Mouse (Mus musculus): ENCODE data around the gene Clcn1. TPM values are rescaled to one million over a fixed set of nuclear protein-coding genes. Genes with fewer than 3 reads are reported as not detected.

The Clcn1 gene
- total and polyA plus RNA-seq, 2 experiments from 2014 or later: 1.2 to 1.3 TPM

DNA sequence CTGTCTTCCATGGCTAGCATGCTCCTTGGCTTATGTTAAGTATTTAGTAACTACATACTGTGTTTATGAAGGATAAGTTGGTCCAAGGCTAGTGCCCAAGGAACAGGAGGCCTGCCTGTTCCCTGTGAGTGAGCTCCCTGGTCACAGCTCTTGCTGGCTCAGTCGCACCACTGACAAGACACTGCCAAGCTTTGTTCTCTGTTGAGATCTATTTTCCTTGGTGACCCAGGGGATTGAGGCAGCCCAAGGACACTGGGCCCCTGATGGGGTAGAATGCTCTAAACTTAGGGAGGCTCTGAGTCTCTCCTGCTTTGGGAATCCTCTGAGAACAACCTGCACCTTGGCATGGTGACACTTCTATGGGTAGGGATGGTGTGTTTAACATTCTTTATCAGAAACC, 75.6 kb downstream of the Clcn1 start:
- TF ChIP-seq CTCF (IDR thresholded peaks at IDR 0.05): no peak
- no peak for ATAC-seq (ENCODE audit: low FRiP score)
- no peak overlapping the region for H3K4me3 ChIP-seq (ENCODE audit: low read depth, low read length)

DNA sequence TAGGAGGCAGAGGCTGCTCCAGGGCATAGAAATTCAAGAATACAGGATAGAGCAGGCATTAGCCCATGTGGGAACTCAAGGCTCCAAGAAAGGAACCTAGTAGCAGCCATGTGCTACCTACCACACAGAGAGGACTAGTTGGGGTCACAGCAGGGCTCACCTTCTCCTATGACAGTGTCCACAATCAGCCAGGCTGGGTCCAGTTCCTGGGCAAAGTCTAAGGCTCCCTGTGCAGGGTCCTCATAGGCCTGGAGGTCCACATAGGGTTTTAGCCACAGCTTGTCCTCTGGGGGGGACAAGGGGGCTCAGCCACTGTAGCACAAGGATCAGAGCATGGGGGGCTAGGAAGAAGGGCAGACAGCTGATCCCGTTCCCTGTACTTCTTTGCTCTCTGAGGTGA, 76.0 kb downstream of the Clcn1 start:
- Histone ChIP-seq H3K27me3 (ENCODE audit: insufficient read depth, low read length) (no peaks in the 10 kb centered on the region), H3K9me3 (ENCODE audit: low read length) (no peaks in the 10 kb centered on the region), H3K36me3 (ENCODE audit: insufficient read depth, low read length) (peaks cover 19% of the 10 kb centered on the region), H3K4me3 (ENCODE audit: low read depth, low read length) (no peak overlapping the region), H3K9ac (replicated peaks; ENCODE audit: low read length, poor library complexity, severe bottlenecking) (no peak overlapping the region), H3K27ac (ENCODE audit: low read depth, low read length) (no peak overlapping the region), H3K4me2 (ENCODE audit: low read depth, low read length, poor library complexity, severe bottlenecking) (no peak overlapping the region), H3K4me1 (ENCODE audit: insufficient read depth, low read length) (0 out of 2 replicates have a peak, but pooled peaks cover 2% of the 10 kb centered on the region)
- WGBS: 44% methylated on average over 1 of the region's 1 CpGs
- no peak for DNase-seq (ENCODE audit: low spot score)
- no peak for TF ChIP-seq CTCF (IDR thresholded peaks at IDR 0.05)
- no peak for ATAC-seq (ENCODE audit: low FRiP score)

More for the DNA sequence above, 75.6 kb downstream of the Clcn1 start:
- Histone ChIP-seq H3K9ac (replicated peaks; ENCODE audit: low read length, poor library complexity, severe bottlenecking) (no peak overlapping the region), H3K9me3 (ENCODE audit: low read length) (no peaks in the 10 kb centered on the region), H3K36me3 (ENCODE audit: insufficient read depth, low read length) (peaks cover 23% of the 10 kb centered on the region), H3K4me2 (ENCODE audit: low read depth, low read length, poor library complexity, severe bottlenecking) (no peak overlapping the region), H3K4me1 (ENCODE audit: insufficient read depth, low read length) (0 out of 2 replicates have a peak, but pooled peaks cover 2% of the 10 kb centered on the region), H3K27me3 (ENCODE audit: insufficient read depth, low read length) (no peaks in the 10 kb centered on the region), H3K27ac (ENCODE audit: low read depth, low read length) (no peak overlapping the region)
- 59% methylated on average over 1 of the region's 1 CpGs for WGBS
- no peak for DNase-seq (ENCODE audit: low spot score)

DNA sequence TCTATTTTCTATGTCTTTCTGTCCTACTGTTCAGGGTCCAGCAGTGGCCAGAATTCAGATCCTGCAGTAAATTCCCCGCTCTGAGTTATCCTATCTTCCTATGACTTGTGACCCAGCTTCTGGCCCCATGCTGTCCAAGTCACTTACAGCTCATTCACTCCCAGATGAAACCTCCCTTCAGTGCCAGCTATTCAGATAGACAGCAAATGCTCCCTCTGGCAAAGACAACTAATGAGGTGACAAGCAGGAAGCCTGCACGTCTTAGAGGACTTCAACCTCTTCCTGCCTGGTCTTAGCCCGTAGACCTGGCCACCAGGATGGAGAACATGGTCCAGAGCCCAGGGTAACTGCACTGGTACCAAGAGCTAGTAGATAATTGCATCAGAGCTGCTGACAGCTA, 76.5 kb downstream of the Clcn1 start:
- TF ChIP-seq CTCF (IDR thresholded peaks at IDR 0.05): no peak
- no peak; the same call in 1 of the 2 replicates for ATAC-seq (ENCODE audit: low FRiP score)
- WGBS: 55% methylated on average over 3 of the region's 3 CpGs

DNA sequence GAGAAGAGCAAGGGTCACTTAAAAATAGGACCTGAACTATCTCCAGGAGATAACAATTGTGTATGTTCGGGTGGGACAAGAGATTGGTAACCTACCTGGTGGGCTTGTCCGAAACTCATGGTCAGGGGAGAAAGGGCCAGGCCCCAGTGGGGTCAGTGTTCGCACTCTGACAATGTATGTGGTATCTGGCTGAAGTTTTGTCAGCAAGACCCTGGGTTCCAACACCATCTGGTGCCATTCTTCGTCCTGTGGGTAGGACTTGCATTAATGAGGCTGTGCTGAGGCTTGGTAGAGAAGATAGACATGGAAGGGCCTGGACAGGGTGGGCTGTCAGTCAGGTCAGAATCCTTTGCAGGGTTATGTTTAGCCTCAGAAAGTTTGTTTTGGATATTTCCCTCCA, 77.6 kb downstream of the Clcn1 start:
- H3K4me1 ChIP-seq (ENCODE audit: insufficient read depth, low read length): 0 out of 2 replicates have a peak, but pooled peaks cover 2% of the 10 kb centered on the region
- 87% methylated on average over 4 of the region's 4 CpGs for WGBS
- H3K4me2 ChIP-seq (ENCODE audit: low read depth, low read length, poor library complexity, severe bottlenecking): no peak overlapping the region
- H3K4me3 ChIP-seq (ENCODE audit: low read depth, low read length): no peak overlapping the region
- no peak for TF ChIP-seq CTCF (IDR thresholded peaks at IDR 0.05)
- no peaks in the 10 kb centered on the region for H3K27me3 ChIP-seq (ENCODE audit: insufficient read depth, low read length)
- H3K9me3 ChIP-seq (ENCODE audit: low read length): no peaks in the 10 kb centered on the region
- peaks cover 8% of the 10 kb centered on the region for H3K36me3 ChIP-seq (ENCODE audit: insufficient read depth, low read length)
- ATAC-seq (ENCODE audit: low FRiP score): no peak
- DNase-seq (ENCODE audit: low spot score): no peak
- H3K27ac ChIP-seq (ENCODE audit: low read depth, low read length): no peak overlapping the region
- H3K9ac ChIP-seq (replicated peaks; ENCODE audit: low read length, poor library complexity, severe bottlenecking): no peak overlapping the region

More for the DNA sequence above, 76.5 kb downstream of the Clcn1 start:
- Histone ChIP-seq H3K4me2 (ENCODE audit: low read depth, low read length, poor library complexity, severe bottlenecking) (no peak overlapping the region), H3K4me3 (ENCODE audit: low read depth, low read length) (no peak overlapping the region), H3K9me3 (ENCODE audit: low read length) (no peaks in the 10 kb centered on the region), H3K9ac (replicated peaks; ENCODE audit: low read length, poor library complexity, severe bottlenecking) (no peak overlapping the region), H3K4me1 (ENCODE audit: insufficient read depth, low read length) (0 out of 2 replicates have a peak, but pooled peaks cover 2% of the 10 kb centered on the region), H3K27me3 (ENCODE audit: insufficient read depth, low read length) (no peaks in the 10 kb centered on the region), H3K27ac (ENCODE audit: low read depth, low read length) (no peak overlapping the region), H3K36me3 (ENCODE audit: insufficient read depth, low read length) (peaks cover 14% of the 10 kb centered on the region)
- DNase-seq (ENCODE audit: low spot score): no peak

DNA sequence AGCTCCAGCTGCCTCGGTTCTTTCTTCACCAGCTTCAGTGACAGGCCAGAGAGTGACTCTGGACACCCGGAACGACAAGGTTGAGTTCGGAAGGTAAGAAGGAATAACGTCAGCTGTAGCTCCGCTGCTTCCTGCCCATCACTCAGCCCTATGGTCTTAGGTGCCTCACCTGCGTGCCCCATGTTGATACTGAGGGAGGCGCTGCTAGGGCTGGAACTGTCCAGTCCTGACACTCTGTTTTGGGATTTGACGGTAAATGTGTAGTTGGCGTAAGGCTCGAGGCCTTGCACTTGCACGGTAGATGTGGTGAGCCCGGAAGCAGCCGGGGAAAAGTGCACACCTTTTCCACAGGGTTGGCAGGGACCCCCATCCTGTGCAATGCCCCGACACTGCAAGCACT, 78.1 kb downstream of the Clcn1 start:
- H3K9me3 ChIP-seq (ENCODE audit: low read length): no peaks in the 10 kb centered on the region
- H3K9ac ChIP-seq (replicated peaks; ENCODE audit: low read length, poor library complexity, severe bottlenecking): no peak overlapping the region
- no peak overlapping the region for H3K4me3 ChIP-seq (ENCODE audit: low read depth, low read length)
- no peak for TF ChIP-seq CTCF (IDR thresholded peaks at IDR 0.05)
- 92% methylated on average over 15 of the region's 15 CpGs for WGBS
- H3K27me3 ChIP-seq (ENCODE audit: insufficient read depth, low read length): no peaks in the 10 kb centered on the region
- H3K4me1 ChIP-seq (ENCODE audit: insufficient read depth, low read length): 0 out of 2 replicates have a peak, but pooled peaks cover 2% of the 10 kb centered on the region
- H3K36me3 ChIP-seq (ENCODE audit: insufficient read depth, low read length): 0 out of 2 replicates have a peak, but pooled peaks cover 3% of the 10 kb centered on the region
- ATAC-seq (ENCODE audit: low FRiP score) (no peak), DNase-seq (ENCODE audit: low spot score) (no peak)
- H3K4me2 ChIP-seq (ENCODE audit: low read depth, low read length, poor library complexity, severe bottlenecking): no peak overlapping the region
- no peak overlapping the region for H3K27ac ChIP-seq (ENCODE audit: low read depth, low read length)

DNA sequence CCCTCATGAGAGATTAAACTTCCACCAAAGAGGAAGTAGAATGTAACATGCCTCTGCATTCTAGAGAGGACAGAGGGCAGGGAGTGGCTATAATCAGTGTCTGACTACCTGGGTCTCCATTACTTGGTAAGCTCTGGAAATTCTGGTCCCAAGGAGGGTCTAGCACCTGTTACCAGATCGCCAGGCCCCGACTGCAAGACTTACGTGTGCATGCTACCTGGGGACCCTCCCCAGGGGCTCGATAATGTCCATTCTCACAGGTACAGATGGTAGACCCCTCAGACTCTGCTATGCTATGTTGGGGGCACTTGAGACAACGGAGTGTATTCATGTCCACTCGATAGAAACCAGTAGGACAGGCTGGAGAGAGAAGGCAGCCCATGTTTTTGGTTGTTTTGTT, 78.7 kb downstream of the Clcn1 start:
- Histone ChIP-seq H3K36me3 (ENCODE audit: insufficient read depth, low read length) (no peaks in the 10 kb centered on the region), H3K4me3 (ENCODE audit: low read depth, low read length) (no peak overlapping the region), H3K9ac (replicated peaks; ENCODE audit: low read length, poor library complexity, severe bottlenecking) (no peak overlapping the region), H3K27ac (ENCODE audit: low read depth, low read length) (no peak overlapping the region), H3K4me2 (ENCODE audit: low read depth, low read length, poor library complexity, severe bottlenecking) (no peak overlapping the region), H3K9me3 (ENCODE audit: low read length) (no peaks in the 10 kb centered on the region), H3K4me1 (ENCODE audit: insufficient read depth, low read length) (0 out of 2 replicates have a peak, but pooled peaks cover 2% of the 10 kb centered on the region), H3K27me3 (ENCODE audit: insufficient read depth, low read length) (no peaks in the 10 kb centered on the region)
- 96% methylated on average over 6 of the region's 6 CpGs for WGBS
- ATAC-seq (ENCODE audit: low FRiP score) (no peak), DNase-seq (ENCODE audit: low spot score) (no peak)
- no peak for TF ChIP-seq CTCF (IDR thresholded peaks at IDR 0.05)

Other genes starting within 250 kb of the Clcn1 start
- gene Sva, start 248.3 kb upstream of the Clcn1 start, total RNA-seq (2014; rRNA removed): not detected in 2 replicates
- gene Sva, start 248.3 kb upstream of the Clcn1 start, polyA plus RNA-seq (2015; fragmentation: Nextera tagmentation; extraction: Ambion mirVana): not detected in 2 replicates
- not detected in 2 replicates for gene Tas2r139, start 145.7 kb upstream of the Clcn1 start, total RNA-seq (2014; rRNA removed)
- not detected in 2 replicates for gene Tas2r139, start 145.7 kb upstream of the Clcn1 start, polyA plus RNA-seq (2015; fragmentation: Nextera tagmentation; extraction: Ambion mirVana)
- gene Tas2r144, start 71.4 kb upstream of the Clcn1 start, total RNA-seq (2014; rRNA removed): not detected in 2 replicates
- gene Tas2r144, start 71.4 kb upstream of the Clcn1 start, polyA plus RNA-seq (2015; fragmentation: Nextera tagmentation; extraction: Ambion mirVana): not detected in 2 replicates
- 5.4 and 9.0 TPM in 2 replicates for gene Gstk1, start 40.8 kb upstream of the Clcn1 start, total RNA-seq (2014; rRNA removed)
- 10.4 and 12.3 TPM in 2 replicates for gene Gstk1, start 40.8 kb upstream of the Clcn1 start, polyA plus RNA-seq (2015; fragmentation: Nextera tagmentation; extraction: Ambion mirVana)
- gene Tmem139, start 24.7 kb upstream of the Clcn1 start, total RNA-seq (2014; rRNA removed): not detected in 2 replicates
- 0.14 and 0.15 TPM in 2 replicates for gene Tmem139, start 24.7 kb upstream of the Clcn1 start, polyA plus RNA-seq (2015; fragmentation: Nextera tagmentation; extraction: Ambion mirVana)
- 42.6 and 50.7 TPM in 2 replicates for gene Casp2, start 21.7 kb upstream of the Clcn1 start, total RNA-seq (2014; rRNA removed)
- 17.9 and 18.4 TPM in 2 replicates for gene Casp2, start 21.7 kb upstream of the Clcn1 start, polyA plus RNA-seq (2015; fragmentation: Nextera tagmentation; extraction: Ambion mirVana)
- 55.6 and 59.6 TPM in 2 replicates for gene Fam131b, start 38.0 kb downstream of the Clcn1 start, total RNA-seq (2014; rRNA removed)
- 5.6 and 6.0 TPM in 2 replicates for gene Fam131b, start 38.0 kb downstream of the Clcn1 start, polyA plus RNA-seq (2015; fragmentation: Nextera tagmentation; extraction: Ambion mirVana)
- gene Zyx, start 62.9 kb downstream of the Clcn1 start, total RNA-seq (2014; rRNA removed): 47.3 and 71.7 TPM in 2 replicates
- 60.5 and 62.7 TPM in 2 replicates for gene Zyx, start 62.9 kb downstream of the Clcn1 start, polyA plus RNA-seq (2015; fragmentation: Nextera tagmentation; extraction: Ambion mirVana)
- 0.71 and 1.1 TPM in 2 replicates for gene Epha1, start 86.6 kb downstream of the Clcn1 start, total RNA-seq (2014; rRNA removed)
- 0.58 and 0.74 TPM in 2 replicates for gene Epha1, start 86.6 kb downstream of the Clcn1 start, polyA plus RNA-seq (2015; fragmentation: Nextera tagmentation; extraction: Ambion mirVana)
- gene Tas2r143, start 113.6 kb downstream of the Clcn1 start, total RNA-seq (2014; rRNA removed): not detected in 2 replicates
- gene Tas2r143, start 113.6 kb downstream of the Clcn1 start, polyA plus RNA-seq (2015; fragmentation: Nextera tagmentation; extraction: Ambion mirVana): not detected in 2 replicates
- gene Tas2r135, start 118.7 kb downstream of the Clcn1 start, total RNA-seq (2014; rRNA removed): not detected in 2 replicates
- gene Tas2r135, start 118.7 kb downstream of the Clcn1 start, polyA plus RNA-seq (2015; fragmentation: Nextera tagmentation; extraction: Ambion mirVana): not detected in 2 replicates
- gene Tas2r126, start 147.8 kb downstream of the Clcn1 start, total RNA-seq (2014; rRNA removed): not detected in 2 replicates
- gene Tas2r126, start 147.8 kb downstream of the Clcn1 start, polyA plus RNA-seq (2015; fragmentation: Nextera tagmentation; extraction: Ambion mirVana): not detected in 2 replicates
- not detected in 2 replicates for gene Olfr458, start 178.5 kb downstream of the Clcn1 start, total RNA-seq (2014; rRNA removed)
- gene Olfr458, start 178.5 kb downstream of the Clcn1 start, polyA plus RNA-seq (2015; fragmentation: Nextera tagmentation; extraction: Ambion mirVana): not detected in 2 replicates
- gene Olfr457, start 189.7 kb downstream of the Clcn1 start, total RNA-seq (2014; rRNA removed): not detected in 2 replicates
- gene Olfr457, start 189.7 kb downstream of the Clcn1 start, polyA plus RNA-seq (2015; fragmentation: Nextera tagmentation; extraction: Ambion mirVana): not detected in 2 replicates
- gene Olfr456, start 200.5 kb downstream of the Clcn1 start, total RNA-seq (2014; rRNA removed): not detected in 2 replicates
- not detected in 2 replicates for gene Olfr456, start 200.5 kb downstream of the Clcn1 start, polyA plus RNA-seq (2015; fragmentation: Nextera tagmentation; extraction: Ambion mirVana)

Measured in midbrain, postnatal 0 days (tissue).